Mouse (Mus musculus): ENCODE results near the gene 1700056E22Rik.

Gene 1700056E22Rik

DNA sequence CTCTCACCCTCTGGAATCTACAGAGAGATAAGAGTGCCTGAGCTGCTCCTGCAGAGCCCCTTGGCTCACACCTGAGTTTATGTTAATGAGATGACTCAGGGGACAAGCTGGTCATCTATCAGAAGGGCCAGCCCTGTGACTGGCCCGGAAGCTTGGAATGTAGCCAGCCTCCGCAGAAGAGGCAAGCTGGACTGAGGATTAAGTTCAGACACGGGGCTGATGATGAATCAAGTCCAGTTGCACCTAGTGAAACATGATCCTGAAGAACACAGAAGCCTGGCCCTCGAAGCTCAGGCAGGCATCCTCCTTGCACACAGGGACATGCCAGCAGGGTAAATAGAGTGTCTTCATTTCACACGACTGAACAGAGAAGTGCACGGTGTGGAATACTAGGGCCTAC is 17.7 kb upstream of the 1700056E22Rik start:
- no peak for DNase-seq (ENCODE audit: low read depth, low spot score)

- no peak for DNase-seq (ENCODE audit: low read depth, low spot score)
These were observed 17.2 kb upstream of the 1700056E22Rik start for GRCm38 (mm10) chr1:184051286-184051685.

DNA sequence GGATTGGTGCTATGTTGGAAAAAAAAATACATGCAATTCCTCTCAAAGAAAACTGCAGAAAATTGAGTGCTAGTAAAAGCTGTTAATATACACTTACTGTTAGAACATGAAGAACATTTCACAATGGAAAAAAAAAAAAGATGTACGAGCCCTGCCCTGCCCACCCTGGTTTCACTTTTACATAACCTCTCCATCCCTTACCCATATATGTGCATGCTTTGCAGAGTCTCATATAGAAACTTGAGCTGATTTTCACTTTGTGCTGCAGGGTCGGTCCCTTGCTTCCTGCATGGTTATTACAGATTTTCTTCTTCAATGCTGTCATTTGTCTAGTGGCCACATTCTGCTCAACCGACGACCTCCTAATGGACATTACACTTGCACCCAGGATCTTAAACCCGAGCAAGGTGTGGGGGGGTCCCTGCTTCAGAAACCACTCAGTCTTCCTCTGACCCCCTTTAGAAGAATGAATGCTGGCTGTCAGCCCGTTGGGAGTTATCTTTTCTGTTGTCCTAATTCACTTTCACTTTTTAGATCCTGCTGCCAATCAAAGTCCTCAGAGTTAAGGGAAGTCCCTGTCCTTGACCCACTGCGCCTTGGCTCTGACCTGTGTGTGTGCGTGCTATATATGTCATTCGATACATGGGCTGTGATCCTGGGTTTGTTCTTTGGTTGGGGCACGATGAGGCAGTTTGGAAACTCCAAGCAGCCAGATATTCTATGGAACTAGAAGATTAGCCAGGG is 14.7 kb upstream of the 1700056E22Rik start:
- peak; percentile 79 for DNase-seq (ENCODE audit: low read depth, low spot score)

DNA sequence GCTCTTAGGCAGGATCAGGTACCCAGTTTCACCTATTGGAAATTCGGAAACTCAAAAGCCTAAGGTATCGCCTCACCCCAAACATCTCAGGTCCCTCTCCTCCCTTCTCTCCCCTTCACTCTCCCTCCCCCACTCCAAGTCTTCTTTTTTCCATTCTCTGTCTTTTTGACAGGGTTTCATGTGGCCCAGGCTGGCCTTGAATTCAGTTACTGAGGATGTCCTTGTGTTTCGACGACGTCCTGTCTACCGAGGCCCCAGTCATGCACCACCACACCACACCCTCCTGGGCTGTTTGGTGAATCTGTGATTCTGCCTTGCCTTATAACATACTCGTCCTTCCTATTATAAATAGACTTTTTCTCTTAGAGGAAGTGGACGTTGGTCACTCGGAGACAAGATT is 13.7 kb upstream of the 1700056E22Rik start:
- peak; percentile 58 for DNase-seq (ENCODE audit: low read depth, low spot score)

DNA sequence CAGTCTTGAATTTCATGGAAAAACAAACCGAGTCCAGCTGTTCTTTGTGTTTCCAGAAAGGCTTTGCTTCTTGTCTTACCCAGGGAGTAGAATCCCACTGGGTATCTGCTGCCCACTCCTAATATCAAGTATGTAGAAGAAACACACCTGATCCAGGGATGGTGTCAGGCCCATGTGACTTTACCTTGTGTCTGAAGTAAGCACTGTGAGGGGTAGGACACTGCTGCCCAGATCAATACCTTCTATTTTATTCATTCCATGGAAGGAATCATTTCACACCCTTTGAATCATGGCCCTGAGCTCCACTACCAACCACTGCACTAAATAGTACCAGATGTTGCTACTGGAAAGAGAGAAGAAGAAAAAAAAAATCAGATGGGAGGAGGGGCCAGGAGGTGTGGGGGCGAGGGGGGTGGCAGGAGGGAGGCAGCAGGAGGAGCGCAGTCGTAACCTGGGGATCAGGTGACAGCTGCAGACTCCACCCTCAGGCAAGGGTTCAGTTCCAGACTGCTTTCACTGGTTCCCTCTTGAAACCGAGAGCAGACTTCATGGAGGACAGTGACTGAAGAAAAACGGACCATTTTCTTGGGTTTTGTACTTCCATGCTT is 12.1 kb upstream of the 1700056E22Rik start:
- DNase-seq (ENCODE audit: low read depth, low spot score), result peak; percentile 61

- DNase-seq (ENCODE audit: low read depth, low spot score), result no peak
These were observed 9.3 kb upstream of the 1700056E22Rik start for GRCm38 (mm10) chr1:184043391-184043790.

GRCm38 (mm10) chr1:184042745-184043144 is 8.6 kb upstream of the 1700056E22Rik start:
- peak; percentile 64 for DNase-seq (ENCODE audit: low read depth, low spot score)

DNA sequence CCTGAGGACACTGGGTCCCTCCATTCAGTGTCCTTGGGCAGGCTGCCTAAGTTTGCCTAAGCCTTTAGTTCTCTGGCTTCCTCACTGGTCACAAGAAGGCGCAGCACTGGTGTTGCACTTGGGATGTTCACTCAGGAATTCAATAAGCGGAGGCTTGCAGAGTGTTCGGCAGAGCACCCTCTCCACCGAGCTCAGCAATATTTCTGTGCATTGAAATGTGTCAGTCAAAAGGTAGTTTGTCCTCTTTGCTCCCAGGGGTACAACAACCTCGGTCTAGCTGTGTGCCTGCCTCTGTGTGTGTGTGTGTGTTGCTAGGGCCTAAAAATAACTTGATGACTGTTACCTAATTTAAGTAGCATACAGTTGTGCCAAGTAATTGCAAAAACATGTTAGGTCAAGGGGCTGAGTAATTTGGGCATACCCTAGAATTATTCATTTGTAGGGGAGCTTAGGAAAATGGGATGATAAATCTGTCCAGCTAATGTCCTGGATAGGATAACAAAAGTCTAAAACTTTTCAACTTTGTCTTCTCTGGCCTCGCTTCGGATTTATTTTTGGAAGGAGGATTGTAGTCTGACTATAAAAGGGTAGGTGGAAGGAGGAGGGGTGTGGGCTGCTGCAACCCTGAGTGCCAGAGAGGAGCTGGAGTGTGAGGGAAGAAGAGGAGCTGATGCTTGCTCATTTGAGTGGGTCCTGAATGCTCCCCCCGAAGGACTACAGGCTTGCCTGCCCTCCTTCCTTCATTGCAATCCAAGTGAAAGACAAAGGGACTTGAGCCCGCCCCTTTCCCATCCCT is 7.9 kb upstream of the 1700056E22Rik start:
- DNase-seq (ENCODE audit: low read depth, low spot score), result peak; percentile 25

- DNase-seq (ENCODE audit: low read depth, low spot score), result no peak
These were observed 6.8 kb upstream of the 1700056E22Rik start for GRCm38 (mm10) chr1:184040906-184041305.

DNA sequence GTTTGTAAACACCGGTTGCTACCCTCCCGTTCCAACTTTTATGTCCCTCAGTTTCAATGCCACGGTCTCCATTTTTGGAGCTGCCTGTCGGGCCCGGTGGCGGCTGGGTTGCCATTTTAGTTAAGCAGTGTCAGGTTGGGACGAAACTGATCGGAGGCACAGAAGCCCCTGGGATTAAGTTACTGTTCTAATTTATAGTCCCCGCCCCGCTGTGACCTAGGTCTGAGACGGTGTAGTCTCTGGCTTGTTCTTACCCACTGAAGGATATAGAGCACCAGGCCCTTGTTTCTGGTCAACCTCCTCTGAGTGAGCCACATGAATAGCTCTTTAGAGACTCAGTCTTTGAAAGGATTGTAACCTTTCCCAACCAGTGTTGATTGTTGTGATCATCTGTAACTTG is 6.1 kb upstream of the 1700056E22Rik start:
- no peak for DNase-seq (ENCODE audit: low read depth, low spot score)

DNA sequence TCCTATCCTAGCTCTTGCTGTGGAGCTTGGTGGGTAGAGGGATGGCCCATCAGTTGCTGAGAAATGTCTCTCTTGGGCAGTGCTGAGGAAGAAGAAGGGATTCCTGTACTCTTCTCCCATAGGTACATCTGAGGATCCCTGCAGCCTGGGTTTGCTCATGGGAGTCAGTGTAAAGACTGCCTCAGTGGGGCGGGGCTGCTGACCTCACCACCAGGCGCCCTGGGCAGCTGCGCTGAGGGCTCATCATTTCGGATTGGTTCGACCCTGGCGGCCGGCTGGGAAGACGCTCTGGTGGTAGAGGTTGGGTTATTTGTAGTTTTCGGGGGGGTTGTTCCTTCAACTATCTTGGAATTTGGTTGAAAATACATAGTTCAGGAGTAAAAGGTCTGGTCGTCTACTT is 5.2 kb upstream of the 1700056E22Rik start:
- DNase-seq (ENCODE audit: low read depth, low spot score), result no peak

- peak; percentile 56 for DNase-seq (ENCODE audit: low read depth, low spot score)
These were observed 3.7 kb upstream of the 1700056E22Rik start for GRCm38 (mm10) chr1:184037802-184038201.

DNA sequence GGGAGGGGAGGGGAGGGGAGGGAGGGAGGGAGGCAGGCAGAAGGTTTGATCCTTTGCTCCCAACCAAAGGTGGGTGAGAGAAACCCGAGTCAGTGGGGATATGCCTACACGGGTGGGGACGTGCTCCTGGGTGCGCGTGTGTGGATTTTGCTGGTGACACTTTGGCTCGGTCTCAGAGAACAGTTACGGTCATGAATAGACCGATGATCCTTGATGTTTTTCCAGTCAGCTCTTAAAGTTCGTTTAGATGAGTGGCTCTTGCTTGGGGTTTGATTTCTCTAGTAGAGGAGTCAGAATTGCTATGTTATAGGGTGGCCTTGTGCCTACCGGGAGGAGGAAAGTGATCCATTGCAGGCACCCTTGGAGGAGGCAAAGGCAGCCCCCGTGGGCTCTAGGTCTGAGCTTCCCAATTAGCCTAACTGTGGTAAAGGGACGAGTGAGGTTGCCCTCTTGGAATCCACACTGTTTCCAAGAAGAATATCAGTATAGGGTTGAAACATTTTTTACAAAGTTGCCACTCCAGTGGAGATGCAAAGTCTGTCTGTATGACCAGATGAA is 1.3 kb upstream of the 1700056E22Rik start:
- peak; percentile 48 for DNase-seq (ENCODE audit: low read depth, low spot score)

DNA sequence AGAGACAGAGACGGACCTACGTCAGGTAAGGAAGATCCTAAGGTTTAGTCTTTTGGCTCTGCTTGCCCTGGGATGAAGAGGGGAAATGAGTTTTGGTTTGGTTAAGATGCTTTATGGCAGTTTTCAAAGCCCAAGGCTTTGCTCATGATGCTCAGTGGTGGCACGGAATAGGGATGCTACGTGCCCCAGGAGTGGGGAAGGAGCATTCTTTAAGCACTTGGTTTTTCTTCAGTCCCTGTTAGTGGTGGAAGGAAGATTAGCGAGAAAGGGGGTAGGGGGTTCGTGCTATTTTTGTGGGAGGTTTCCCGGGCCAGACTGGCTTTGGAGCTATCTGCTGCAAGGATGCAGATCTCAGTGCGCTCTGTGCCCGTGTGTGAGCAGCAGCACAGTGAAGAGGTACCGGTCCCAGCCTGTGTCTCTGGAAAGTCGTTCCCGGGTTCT is 660 bp upstream of the 1700056E22Rik start:
- DNase-seq (ENCODE audit: low read depth, low spot score), result peak; percentile 67

GRCm38 (mm10) chr1:184033390-184034010 is 601 bp downstream of the 1700056E22Rik start:
- DNase-seq (ENCODE audit: low read depth, low spot score), result peak; percentile 83

- no peak for DNase-seq (ENCODE audit: low read depth, low spot score)
These were observed 1.3 kb downstream of the 1700056E22Rik start for GRCm38 (mm10) chr1:184032682-184033389.

DNA sequence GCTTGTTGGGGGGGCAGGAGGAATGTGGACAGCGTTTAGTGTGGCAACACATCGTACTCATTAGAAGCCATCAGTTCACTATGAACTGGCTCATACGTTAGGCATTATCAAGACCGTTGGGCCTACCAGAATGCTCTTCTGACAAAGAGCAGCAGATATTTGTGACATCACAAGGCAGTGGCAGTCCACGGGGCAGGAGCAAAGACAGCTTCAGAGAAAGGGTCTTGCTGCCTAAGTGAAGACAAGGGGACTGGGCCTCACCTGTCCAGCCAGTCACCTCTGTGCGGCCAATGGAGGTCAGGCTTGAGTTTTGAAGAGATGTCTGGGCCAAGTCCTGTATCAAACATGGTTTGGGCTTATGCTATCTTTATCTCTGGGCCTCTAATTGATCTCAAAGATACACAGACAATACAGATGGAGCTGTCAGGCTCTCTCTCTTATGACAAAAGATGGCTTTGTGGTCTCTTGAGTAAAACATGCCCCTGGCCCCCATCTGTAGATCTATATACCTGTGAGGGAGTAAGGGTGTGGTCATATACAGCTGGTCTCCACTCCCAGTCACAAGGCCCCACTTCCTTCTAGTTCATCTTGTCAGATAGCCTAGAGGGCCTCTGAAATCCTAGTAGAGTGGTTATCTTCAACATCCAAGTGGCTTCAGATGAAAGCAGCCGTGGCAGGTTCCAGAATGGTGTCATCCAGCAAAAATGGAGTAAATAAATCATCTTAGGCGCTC is 3.9 kb downstream of the 1700056E22Rik start:
- DNase-seq (ENCODE audit: low read depth, low spot score), result no peak

DNA sequence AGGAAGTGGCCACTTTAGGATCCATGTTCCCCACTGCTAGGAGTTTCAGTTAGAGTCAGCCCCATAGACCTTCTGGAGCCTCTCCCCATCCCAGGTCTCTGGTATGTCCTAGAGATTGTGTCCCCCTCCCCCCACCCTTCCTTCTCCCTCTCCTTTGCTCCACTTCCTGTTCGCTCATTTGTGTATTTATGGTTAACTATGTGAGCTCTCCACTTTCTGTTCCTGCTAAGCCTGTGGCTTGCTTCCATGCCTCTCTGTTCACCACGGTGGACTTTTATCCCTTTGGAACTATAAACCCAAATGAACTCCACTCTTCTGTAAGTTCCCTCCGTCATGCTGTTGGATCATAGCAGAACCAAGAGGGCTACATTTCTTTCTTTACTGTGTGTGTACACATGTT is 7.1 kb downstream of the 1700056E22Rik start:
- no peak for DNase-seq (ENCODE audit: low read depth, low spot score)

DNA sequence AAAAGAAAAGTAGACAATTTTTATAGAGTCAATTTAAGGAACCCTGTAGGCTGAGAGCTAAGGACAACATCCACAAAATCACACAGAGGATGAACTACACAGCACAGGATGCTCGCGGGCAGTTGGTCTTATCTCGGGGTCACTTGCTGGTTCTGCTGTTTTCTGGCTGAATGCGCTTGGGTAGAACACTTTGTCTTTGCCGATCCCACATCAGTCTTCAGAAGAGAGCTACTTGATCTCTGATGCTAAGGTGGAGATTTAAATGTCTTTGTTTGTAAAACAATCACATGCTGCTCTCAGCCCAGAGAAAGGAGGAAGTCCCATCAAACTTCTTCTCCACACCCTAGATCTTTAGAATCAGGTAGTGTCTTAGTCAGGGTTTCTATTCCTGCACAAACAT is 9.0 kb downstream of the 1700056E22Rik start:
- no peak for DNase-seq (ENCODE audit: low read depth, low spot score)

DNA sequence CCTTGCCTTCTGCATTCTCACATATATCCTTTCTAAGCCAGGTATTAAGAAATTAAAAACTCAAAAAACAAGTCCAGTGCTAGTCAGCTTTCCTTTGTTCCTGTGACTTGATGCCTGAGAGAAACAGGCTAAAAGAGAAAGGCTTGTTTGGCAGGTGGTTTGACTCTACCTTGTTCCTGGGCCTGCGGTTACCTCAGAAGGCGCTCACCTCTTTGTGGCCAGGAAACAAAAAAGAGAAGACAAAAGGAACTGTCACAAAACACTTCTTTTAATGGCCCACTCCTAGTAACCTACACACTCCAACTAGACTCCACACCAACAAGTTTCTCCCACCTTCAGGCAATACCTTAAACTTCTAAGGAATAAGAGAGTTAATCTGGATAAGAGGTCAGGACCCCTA is 9.5 kb downstream of the 1700056E22Rik start:
- peak; percentile 58 for DNase-seq (ENCODE audit: low read depth, low spot score)
